Mouse (Mus musculus): Measurements from ENCODE around the gene Fat2.

Fat2 gene

DNA sequence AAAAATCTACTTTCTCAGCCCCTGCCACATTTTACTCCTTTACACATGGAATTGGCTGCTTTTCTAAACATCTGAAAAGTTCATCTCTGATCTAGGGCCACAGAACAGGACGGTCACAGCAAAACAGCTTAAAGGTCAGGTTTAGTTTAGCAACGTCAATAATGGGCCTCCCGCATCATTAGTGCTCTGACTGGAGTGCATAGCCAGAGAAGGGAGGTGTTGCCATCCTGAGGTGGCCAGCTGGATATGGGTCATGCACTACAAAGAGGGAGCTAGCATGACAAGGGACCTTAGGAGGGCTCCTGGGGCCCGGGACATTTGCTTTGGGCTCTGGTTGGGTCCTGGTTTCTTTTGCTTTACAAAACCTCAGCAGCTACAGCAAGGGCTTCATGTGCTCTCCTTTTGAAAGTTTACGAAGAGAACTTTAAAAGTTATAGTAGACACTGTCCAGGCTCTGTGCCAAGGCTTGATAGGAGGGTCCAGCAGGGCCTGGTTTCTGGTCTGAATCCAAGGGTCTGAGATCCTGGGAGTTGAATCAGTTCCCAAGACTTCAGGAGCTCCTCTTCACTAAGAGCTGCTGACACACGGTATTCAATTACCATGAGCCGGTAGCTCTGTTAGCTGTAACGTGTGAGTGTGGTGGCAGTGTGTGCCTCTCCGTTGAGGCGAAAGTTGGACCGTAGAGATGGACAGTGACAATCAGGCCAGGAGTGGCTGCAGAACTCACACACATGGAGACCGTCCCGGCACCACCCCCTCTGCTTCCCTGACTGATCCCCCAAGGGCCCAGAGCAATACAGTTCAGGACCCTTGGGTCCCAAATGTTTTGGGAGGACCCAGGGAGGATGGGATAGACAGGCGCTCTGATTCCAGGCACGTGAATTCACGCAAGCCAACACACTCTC, 6.2 kb downstream of the Fat2 start:
- no peak for DNase-seq

DNA sequence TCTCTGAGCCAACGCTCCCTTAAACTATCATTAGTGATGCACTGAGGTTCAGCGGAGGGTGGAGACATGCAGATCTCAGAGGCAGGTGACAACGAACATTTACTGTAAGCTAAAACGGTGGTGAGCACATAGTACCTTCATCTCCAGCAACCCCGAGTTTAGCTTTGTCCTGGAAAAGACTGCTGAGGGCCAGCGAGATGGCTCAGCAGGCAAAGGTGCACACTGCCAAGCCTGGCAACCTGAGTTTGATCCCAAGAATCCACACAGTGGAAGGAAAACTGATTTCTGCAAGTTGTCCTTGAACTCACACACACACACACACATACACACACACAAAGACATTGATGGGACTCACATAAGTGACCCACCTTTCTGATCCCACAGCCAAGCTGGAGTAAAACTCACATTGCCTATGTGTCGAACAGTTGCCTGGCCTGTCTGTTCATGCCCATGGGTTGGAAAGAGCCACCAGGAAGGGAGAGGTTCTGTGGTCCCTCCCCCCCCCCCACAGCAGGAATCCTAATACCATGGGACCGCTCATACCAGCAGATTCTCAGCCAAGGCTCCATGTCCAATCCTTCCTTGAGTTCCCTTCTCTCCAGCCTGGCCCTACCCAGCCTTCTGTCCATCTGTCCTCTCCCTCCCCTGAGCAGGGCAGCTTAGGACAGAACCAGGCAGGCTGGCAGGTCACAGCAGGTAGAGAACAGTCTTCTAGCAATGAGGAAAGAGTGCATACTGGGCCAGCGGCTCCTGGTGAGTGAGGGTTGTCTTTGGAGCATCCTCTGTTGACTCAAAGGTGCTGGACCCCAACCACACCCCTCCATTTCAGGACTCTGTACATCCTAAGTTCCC, 8.6 kb downstream of the Fat2 start:
- DNase-seq, result no peak

DNA sequence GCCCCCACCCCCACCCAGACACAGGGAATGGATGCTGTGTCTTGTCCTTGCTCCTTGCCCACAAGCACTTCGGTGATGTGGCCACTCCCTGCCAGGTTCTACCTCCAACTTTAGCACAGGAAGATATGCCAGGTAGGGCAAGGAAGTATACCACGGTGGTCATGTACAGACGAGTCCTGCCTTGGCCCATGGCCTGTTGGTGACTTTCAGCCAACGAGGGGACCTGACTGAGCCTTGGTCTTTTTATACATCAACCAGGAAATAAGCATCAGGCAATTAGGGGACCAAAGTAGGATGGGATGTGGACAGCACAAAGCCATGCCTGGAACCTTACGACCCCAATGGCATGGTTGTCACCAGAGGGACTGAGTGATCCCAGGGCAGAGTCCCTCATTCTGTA, 9.3 kb downstream of the Fat2 start:
- DNase-seq, result no peak

DNA sequence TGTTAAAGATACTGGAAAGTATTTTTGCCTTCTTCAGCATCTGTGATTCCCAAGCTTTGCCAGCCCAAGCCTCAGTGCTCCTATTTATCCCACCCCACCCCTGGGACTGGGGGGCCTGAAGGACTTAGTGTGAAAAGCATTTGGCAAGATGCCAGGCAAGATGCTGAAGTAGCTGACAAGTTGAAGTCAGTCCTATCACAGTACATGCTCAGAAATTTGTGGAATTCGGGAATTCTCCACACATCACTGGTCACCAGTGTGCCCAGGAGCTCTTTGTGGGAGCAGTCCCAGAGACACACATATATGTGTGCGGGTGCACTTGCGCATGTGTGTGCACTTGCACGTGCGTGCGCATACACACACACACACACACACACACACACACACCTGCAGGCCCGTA, 10.2 kb downstream of the Fat2 start:
- DNase-seq, result peak; percentile 13

DNA sequence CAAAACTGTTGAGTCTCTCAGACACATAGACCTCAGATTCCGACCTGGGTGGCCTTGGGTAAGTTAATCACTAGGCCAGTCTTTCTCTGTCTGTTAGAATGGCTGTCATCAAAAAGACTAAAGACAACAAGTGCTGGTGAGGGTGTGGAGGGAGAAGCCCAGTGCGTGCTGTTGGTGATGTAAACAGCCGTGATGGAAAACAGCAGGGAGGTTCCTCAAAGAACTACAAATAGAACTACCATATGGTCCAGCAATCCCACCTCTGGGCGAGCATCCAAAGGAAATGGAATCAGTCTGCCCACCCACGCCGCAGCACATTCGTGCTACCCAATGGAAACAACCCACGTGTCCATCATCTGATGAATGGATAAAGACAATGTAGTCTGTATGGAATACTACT, 12.5 kb downstream of the Fat2 start:
- DNase-seq, result no peak

DNA sequence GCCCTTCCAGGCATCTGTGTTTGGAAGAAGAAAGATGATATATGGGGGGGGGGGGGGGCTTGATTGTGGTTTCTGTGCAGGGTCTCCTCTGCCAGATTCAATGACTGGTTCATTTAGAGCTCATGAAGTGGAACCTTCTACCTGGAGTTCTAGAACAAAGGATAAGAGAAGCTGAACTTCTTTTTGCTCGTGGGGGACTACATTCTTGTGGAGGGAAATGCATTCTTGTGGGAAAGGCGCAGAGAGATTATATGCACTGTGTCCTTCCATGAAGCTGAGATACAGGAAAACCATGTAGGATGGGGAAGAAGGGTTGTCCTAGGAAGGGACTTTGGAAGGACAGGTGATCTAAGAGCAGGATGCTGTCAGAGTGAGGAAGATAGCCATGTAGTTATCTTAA, 15.4 kb downstream of the Fat2 start:
- DNase-seq, result no peak

DNA sequence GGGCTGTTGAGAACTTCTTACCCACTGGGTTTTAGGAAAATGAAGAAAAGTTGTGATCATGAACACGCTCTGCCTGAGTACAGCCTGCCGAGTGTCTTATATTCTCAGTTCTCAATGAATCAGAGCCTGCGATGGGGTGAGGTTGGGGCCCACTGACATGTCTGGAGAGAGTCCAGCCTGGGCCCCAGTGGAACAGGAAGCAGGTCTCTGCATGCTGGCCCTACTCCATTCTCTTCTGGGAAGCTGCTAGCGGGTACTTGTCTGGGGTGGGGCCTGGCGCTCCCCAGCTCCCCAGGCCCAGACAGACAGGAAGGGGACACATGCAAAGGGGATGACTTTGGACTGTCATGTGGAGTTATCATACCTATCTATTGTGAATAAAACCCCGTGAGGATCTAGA, 20.4 kb downstream of the Fat2 start:
- DNase-seq, result no peak

DNA sequence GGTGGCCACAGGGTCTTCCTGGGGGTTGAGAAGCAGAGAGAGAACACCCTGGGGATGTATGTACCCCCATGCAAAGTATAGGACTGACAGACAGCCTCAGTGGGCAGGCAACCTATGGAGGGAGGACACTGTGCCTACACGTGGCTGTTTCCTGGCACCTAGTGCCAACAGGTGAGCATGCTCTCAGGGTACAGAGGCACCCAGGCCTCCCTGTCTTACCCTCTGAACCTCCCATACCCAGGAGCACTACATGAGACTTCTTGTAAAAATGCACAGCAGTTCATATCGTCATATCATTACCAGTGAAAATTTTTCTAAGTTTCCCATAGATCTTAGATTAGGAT, 21.7 kb downstream of the Fat2 start:
- no peak for DNase-seq

DNA sequence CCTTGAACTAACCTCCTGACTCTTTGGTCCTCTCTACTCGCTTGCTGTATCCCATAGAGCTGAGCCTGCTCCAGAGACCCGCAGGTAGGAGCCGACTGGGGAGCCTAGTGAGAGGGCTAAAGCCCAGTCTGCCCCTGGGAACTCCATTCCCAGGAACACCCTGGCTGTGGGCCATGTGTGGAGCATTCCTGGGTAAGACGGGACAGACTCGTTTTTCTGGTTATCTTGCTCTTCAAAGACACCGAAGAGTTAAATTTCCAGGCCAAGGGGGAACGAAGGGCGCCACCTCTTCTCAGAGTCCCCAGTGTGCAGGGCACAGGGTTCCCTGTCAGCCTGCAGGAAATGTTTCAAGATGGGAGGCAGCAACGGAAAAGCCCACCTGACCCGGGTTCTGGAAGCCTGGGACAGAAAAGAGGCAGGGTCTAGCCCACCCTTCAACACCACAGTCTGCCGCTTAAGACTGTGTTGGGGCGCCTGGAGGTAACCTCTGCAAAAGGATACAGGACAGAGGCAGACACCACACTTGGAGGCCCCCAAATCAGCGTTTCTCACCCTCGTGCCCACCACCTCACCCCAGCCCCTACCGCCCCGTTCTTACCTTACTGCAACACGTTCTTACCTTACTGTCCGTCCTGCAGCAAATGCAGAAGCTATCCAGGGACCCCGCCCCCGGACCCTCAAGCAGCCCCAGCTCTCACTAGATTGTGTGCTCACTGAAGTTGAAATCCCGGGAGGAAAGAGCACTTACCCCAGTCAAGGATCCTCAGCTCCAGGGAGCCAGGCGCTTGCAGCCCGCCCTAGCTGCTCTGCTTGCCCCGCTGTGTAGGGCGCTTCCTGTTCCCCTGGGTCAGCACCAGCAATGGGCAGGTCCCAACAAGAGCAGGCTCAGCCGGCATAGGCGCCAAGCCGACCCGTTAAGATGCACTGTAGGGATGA, 22.3 kb downstream of the Fat2 start:
- peak; percentile 14 for DNase-seq

DNA sequence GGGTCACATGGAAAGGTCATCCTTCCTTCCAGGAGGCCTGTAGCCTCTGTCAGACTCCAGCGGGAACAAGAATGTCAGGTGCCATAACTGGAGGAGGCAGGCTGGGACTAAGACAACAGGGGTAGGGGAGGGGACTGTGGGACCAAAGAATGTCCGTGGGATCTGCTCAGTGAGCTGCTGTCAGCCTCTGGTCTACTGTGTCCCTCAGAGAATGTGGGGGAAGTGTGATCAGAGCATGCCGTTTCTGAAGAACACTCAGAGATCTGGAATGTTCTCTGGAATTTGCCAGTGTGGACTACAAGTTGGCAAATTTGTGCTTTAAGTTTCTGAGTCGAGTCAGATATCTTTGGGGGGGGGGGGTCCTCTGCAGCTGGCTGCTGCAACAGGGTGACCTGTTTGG, 34.0 kb downstream of the Fat2 start:
- no peak for DNase-seq

DNA sequence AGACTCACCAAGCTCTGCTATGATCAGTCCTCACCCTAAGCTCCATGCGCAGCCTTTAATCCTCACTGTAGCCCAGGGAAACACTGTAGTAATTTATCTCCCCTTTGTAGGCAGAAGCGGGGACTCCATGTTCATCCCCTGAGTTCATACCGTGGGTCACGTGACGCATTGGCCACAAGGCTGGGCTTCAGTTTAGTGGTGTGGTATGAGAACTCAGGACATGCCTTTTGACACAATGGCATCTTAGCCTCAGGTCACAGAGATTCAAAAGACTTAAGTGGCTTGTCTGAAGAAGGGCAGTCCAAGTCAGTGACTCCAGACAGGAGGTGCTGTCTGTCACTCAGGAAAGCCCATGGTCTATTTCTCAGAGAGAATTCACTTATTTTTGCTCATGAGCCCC, 43.2 kb downstream of the Fat2 start:
- no peak for DNase-seq

DNA sequence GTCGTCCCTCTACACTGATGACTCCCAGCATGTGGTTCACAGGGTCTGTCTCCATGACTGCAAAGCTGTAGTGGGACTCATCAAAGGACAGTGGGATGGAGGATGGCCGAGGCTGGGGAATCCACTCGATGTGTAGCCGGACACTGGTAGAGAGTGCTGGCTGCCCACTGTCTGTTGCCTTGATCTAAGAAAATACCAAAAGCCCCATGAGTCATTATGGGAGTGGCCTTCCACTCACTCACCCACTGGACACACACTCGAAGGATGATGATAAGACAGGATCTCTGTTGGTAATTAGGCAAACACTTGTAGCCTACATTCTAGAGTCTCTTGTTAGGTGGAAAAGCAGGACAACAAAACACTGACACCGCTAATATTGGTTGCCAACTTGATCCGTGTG, 44.5 kb downstream of the Fat2 start:
- DNase-seq, result no peak

DNA sequence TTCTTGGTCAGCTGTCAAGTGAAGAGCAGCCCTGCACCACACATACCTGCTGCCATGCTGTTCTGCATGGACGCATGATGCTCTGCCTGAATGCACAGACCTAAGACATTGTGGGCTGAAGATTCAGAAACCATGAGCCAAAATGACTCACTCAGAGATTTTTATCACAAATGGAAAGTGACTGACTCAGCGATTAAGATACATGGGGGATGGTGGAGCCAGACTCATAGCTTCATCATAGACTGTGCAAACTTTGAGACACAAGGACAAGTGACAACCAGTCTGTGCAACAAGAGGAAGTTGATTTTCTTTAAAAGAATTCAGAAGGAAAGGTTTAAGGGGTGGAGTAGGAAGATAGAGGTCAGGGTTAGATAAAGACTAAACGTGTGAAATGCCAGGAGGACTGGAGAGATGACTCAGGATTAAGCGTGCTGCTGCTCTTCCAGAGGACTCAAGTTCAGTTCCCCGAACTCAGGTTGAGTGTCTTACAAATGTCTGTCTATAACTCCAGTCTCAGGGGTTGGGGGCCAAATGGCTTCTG, 46.4 kb downstream of the Fat2 start:
- no peak for DNase-seq

DNA sequence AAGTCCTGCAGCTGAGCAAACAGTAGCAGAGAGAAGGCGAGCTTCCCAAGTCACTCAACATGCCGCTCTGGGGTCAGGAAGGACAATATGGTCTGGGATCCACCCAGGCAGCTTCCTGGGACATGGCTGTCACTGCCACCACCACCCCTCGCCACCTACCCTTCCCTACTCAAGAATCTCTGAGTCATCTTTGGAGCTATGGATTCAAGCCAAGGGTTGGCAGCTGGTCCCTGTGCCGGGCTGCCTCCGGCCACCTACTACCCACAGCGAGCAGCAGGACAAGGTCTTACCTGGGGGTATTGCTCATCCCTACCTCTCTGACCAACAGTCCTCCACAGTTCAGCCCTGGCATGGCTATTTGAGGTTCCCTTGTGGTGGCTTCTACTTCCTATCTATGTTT, 61.6 kb downstream of the Fat2 start:
- no peak for DNase-seq

DNA sequence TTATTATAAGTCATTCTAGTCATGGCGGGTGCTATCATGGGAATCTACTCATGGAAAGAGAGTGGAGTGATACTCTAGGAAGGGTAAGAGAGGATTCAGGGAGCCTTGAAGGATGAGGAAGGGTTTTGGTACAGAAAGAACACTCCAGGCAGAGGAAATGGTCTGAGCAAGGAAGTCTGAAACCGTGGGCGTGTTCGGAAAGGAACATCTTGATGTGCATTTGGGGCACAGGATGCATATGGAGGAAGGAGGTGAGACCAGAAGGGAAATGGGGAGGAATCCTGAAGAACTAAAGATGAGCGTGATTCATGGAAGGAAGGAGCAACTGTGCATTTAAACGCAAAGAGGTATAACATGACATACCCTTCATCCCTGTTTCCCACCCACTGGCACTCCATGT, 67.8 kb downstream of the Fat2 start:
- no peak for DNase-seq

DNA sequence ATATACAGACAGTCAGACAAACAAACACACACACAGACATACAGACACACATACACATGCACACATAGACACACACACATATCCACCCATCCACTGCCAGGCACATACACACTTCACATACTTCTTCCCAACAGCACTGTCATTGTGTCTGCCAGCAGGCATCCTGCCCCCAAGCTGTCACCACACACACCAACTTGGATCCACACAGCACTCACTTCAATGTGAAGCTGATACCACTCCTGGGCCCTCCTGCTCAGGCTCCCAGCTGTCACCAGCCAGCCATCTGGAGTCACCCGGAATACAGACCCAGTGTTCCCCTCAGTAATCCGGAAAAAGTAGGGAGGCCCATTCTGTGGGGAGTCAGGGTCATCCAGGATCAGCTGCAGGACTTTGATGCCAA, 70.7 kb downstream of the Fat2 start:
- DNase-seq, result no peak

DNA sequence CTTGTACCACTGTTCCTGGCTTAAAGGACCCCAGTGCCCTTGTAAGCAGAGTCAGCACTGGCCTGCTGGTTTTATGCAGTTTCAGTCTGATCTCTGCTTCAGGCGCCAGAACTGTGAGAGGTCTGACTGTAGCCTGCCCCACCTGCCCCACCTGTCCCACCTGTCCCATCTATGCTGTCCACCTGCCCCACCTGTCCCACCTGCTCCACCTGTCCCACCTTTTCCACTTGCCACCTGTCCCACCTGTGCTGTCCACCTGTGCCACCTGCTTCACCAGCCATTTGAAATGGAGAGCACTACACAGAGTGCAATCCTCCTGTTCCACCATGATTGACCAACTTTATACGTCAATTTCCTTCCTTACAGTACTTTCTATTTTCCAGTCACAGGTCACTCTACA, 72.0 kb downstream of the Fat2 start:
- no peak for DNase-seq

DNA sequence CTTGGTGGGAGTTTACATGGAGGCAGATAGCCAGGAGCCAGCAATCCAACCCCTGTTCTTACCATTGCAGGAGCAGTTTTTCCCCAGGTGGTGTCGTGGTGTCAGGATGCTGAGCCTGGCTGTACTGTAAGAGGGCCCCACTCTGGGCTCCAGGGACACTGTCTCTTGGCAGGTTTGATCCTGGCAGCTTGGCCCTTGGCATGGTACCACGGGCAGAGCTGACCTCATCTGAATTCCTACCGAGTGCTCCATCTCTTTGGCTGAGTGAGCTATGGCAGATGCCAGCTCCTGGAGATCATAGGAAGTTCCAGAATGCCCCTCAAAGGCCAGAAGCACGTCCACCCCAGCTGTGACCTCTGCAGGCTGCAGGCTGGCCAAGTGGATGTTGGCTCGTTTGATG, 74.4 kb downstream of the Fat2 start:
- DNase-seq, result no peak

DNA sequence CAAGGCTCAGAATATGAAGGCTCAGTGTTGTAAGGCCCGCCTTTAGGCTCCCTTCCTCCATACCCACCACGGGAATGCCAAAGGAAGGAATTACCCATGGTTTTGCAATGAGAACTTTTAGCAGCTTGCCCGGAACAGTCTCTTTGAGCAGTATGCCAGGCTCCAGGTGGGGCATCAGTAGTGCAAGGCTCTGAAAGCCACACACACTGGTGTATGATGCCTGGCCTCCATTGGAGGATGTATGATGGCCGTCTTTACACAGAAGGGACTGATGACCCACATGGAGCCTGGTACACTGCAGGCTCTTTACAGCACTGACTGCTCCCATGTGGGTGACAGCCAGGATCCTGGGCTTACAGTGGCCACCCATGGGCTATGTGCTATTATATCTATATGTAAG, 75.3 kb downstream of the Fat2 start:
- no peak for DNase-seq

DNA sequence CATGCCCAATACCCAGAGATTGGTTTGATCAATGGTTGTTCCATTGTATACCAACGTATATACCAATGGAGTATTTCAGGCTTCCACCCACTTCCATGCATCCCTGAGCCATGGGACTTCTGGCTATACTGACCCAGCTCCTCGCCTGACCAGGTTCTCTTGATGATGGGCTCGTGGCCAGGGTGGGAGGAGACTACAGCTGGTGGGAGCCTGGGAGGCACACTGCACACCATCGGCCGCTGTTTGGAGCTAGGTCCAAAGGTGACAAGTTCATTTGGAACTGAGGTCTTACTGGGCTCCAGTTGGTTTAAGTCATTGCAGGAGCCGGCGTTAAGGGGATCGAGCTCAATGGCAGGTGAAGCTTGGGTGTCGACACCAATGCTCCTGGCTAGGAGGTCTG, 83.0 kb downstream of the Fat2 start:
- no peak for DNase-seq

DNA sequence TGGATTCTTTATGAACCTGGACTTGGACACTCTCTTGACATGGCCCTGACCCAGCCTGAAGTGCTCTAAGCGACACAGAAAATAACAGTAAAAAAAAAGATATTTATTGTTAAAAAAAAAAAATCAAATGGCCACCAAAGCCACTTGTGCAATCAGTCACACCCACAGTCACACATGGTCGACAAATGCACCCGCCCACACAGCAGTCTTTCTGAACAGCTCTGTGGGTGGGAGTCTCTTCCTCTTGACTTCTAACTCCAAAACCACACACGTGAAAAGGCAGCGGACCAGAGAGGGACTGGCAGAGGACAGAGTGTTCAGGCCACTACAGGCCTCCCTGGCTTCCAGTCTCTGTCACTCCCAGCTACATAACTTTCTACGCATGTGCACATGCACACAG, 85.8 kb downstream of the Fat2 start:
- no peak for DNase-seq

DNA sequence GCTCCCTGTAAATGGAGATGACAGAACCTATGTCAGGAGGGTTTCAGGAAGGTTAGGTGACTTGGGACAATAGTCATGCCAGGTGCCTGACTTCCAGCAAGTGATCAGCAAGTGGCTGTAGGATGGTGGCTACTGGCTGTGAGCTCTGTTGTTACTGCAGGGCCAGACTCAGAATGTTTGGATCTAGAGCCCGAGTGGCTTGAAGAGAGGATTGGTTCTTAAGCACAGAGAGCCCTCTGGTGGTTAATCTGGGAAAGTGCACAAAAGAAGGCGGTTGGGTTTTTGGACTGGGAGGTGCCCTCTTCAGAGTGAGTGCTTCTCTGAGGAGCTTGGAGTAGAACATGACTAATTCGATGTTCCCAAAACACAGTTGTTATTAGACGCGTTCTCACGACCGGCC, 95.8 kb downstream of the Fat2 start:
- peak; percentile 75 for DNase-seq

DNA sequence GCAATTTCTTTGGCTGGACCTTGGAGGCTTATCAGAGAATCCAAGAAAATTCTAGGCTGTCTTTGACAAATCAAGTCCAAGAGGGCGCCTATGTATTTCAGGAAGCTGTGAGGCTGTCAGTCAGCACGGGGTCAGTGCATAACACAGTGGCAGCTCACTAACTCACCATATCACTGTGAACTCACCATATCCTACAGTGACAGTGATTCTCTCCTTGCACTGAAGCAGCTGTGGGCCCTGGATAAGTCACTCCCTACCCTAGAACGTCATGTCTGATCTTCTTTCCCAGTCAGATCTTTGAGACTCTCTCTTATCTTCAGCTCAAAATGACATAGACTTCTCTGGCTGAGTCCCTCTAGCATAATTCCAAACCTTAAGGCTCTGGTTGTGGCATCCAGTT, 96.9 kb downstream of the Fat2 start:
- DNase-seq, result no peak
